Mouse (Mus musculus) small intestine, adult 2 months (tissue): ENCODE measurements around the gene Mak. TPM values are rescaled to one million over a fixed set of nuclear protein-coding genes. Genes with fewer than 3 reads are reported as not detected.

Source experiments
- H3K27ac ChIP-seq: fragments of 200-500 bp; 2 replicates; pipeline ENCODE4 v1.5.1; 2012; ENCODE audit warnings: low read depth, low read length, control low read depth, inconsistent platforms; ENCODE audit not compliant: insufficient read depth
- H3K27me3 ChIP-seq: fragments of 200-500 bp; 2 replicates; pipeline ENCODE4 v1.6.1; 2012; ENCODE audit warnings: mild to moderate bottlenecking, moderate library complexity, low read length, inconsistent platforms; ENCODE audit not compliant: control insufficient read depth, insufficient read depth
- H3K36me3 ChIP-seq: fragments of 200-500 bp; 2 replicates; pipeline ENCODE4 v1.6.1; 2012; ENCODE audit warnings: mild to moderate bottlenecking, low read length, control low read depth, inconsistent platforms; ENCODE audit not compliant: control insufficient read depth, insufficient read depth
- H3K4me1 ChIP-seq: fragments of 200-500 bp; 2 replicates; pipeline ENCODE4 v1.6.1; 2012; ENCODE audit warnings: low read length, inconsistent platforms, mixed read lengths; ENCODE audit not compliant: control insufficient read depth, insufficient read depth, insufficient read length
- H3K4me3 ChIP-seq: fragments of 200-500 bp; 2 replicates; pipeline ENCODE4 v1.5.1; 2012; ENCODE audit warnings: low read depth, mild to moderate bottlenecking, control low read depth, inconsistent platforms, low read length, moderate library complexity
- CTCF ChIP-seq: fragments of 200-500 bp; IDR thresholded peaks from 2 replicates; pipeline ENCODE4 v1.5.1; 2012; ENCODE audit warnings: low read depth, mild to moderate bottlenecking, control low read depth, inconsistent platforms, low read length, moderate library complexity, mixed read lengths; ENCODE audit not compliant: insufficient replicate concordance, insufficient read length; ENCODE audit errors: extremely low read depth
- POLR2A ChIP-seq: fragments of 200-500 bp; IDR thresholded peaks from 2 replicates; pipeline ENCODE4 v1.6.1; 2012; ENCODE audit warnings: low read depth, mild to moderate bottlenecking, control low read depth, inconsistent platforms, low read length, moderate library complexity
- WGBS: fragments of 180-500 bp; shearing (Covaris S2); methylation state at CpG from one replicate; pipeline ENCODE4 v1.1.7; 2018; 5-methylcytosine and 5-hydroxymethylcytosine counted together
- polyA plus RNA-seq: library from polyadenylated mRNA; depleted of rRNA; stranded (reverse); fragments of >200 nt; gene quantifications from 2 replicates; pipeline ENCODE4 v1.2.3, GENCODE M21; 2012; rRNA removed

Gene Mak
- 0.01 TPM in 1 of 2 replicates, not detected in the other for polyA plus RNA-seq

- Histone ChIP-seq H3K4me1 (peaks cover 3% of the 10 kb centered on the region; the same call in 1 of the 2 replicates), H3K27me3 (peaks cover 11% of the 10 kb centered on the region; the same call in 1 of the 2 replicates), H3K36me3 (no peaks in the 10 kb centered on the region), H3K4me3 (peak within 1 kb of the TSS; percentile 41), H3K27ac (no peak within 1 kb of the TSS)
- WGBS, result under 1% methylated on average over 40 of the region's 40 CpGs
- TF ChIP-seq CTCF, result no peak
- no peak for TF ChIP-seq POLR2A
Measured at GRCm38 (mm10) chr13:41079421-41079780, at the start of gene Mak. Gene Mak (minus strand): TSS chr13:41079706.

GRCm38 (mm10) chr13:41129061-41129460 lies 49.6 kb upstream of the Mak start:
- TF ChIP-seq POLR2A (no peak), CTCF (no peak)
- no peak overlapping the region for H3K4me3 ChIP-seq
- WGBS, result 85% methylated on average over 8 of the region's 8 CpGs
- no peak overlapping the region for H3K27ac ChIP-seq
- no peaks in the 10 kb centered on the region for H3K4me1 ChIP-seq
- H3K36me3 ChIP-seq, result no peaks in the 10 kb centered on the region
- H3K27me3 ChIP-seq, result no peaks in the 10 kb centered on the region

GRCm38 (mm10) chr13:41128326-41128725 lies 48.8 kb upstream of the Mak start:
- TF ChIP-seq POLR2A (no peak), CTCF (no peak)
- no peaks in the 10 kb centered on the region for H3K27me3 ChIP-seq
- no peaks in the 10 kb centered on the region for H3K4me1 ChIP-seq
- H3K36me3 ChIP-seq, result no peaks in the 10 kb centered on the region
- H3K27ac ChIP-seq, result no peak overlapping the region
- WGBS, result 69% methylated on average over 8 of the region's 8 CpGs
- H3K4me3 ChIP-seq, result no peak overlapping the region

GRCm38 (mm10) chr13:41123666-41124225 lies 44.2 kb upstream of the Mak start:
- Histone ChIP-seq H3K4me3 (no peak overlapping the region), H3K27ac (no peak overlapping the region), H3K36me3 (no peaks in the 10 kb centered on the region), H3K4me1 (no peaks in the 10 kb centered on the region), H3K27me3 (no peaks in the 10 kb centered on the region)
- 94% methylated on average over 6 of the region's 6 CpGs for WGBS
- TF ChIP-seq CTCF, result no peak
- no peak for TF ChIP-seq POLR2A

GRCm38 (mm10) chr13:41119152-41119945 lies 39.8 kb upstream of the Mak start:
- TF ChIP-seq POLR2A (no peak), CTCF (no peak)
- H3K27me3 ChIP-seq, result 0 out of 2 replicates have a peak, but pooled peaks cover 1% of the 10 kb centered on the region
- no peak overlapping the region for H3K4me3 ChIP-seq
- no peak overlapping the region for H3K27ac ChIP-seq
- H3K4me1 ChIP-seq, result no peaks in the 10 kb centered on the region
- no peaks in the 10 kb centered on the region for H3K36me3 ChIP-seq
- WGBS, result 36% methylated on average over 9 of the region's 9 CpGs

- Histone ChIP-seq H3K27me3 (peaks cover 3% of the 10 kb centered on the region; the same call in 1 of the 2 replicates), H3K27ac (no peak within 1 kb of the TSS), H3K4me3 (peak within 1 kb of the TSS; percentile 41), H3K36me3 (no peaks in the 10 kb centered on the region), H3K4me1 (no peaks in the 10 kb centered on the region)
- 23% methylated on average over 14 of the region's 14 CpGs for WGBS
- TF ChIP-seq CTCF (no peak), POLR2A (no peak)
Measured at GRCm38 (mm10) chr13:41113940-41114339, 34.4 kb upstream of the Mak start, which contains the start of gene Sycp2l. Gene Sycp2l (plus strand): TSS chr13:41114307.

- no peak within 1 kb of the TSS for H3K27ac ChIP-seq
- no peak within 1 kb of the TSS for H3K4me3 ChIP-seq
- peaks cover 3% of the 10 kb centered on the region; the same call in 1 of the 2 replicates for H3K27me3 ChIP-seq
- H3K36me3 ChIP-seq, result no peaks in the 10 kb centered on the region
- no peaks in the 10 kb centered on the region for H3K4me1 ChIP-seq
- no peak for TF ChIP-seq CTCF
- TF ChIP-seq POLR2A, result no peak
- 79% methylated on average over 3 of the region's 3 CpGs for WGBS
Measured at GRCm38 (mm10) chr13:41110935-41111334, 31.4 kb upstream of the Mak start, which contains the start of gene Gcm2. Gene Gcm2 (minus strand): TSS chr13:41111035.
